Mouse (Mus musculus): ENCODE results near the gene Lamb3. TPM values are rescaled to one million over a fixed set of nuclear protein-coding genes. Genes with fewer than 3 reads are reported as not detected.

Gene Lamb3
- polyA plus RNA-seq, 1 experiment from 2014 or later = 0.97 TPM

- DNase-seq (ENCODE audit: low spot score) (no peak), ATAC-seq (replicated peaks; ENCODE audit: insufficient number of reproducible peaks, low FRiP score, low TSS enrichment, low read depth) (no peak)
- H3K27me3 ChIP-seq (ENCODE audit: control insufficient read depth, insufficient read depth, low read length) = no peaks in the 10 kb centered on the region
- no peaks in the 10 kb centered on the region for H3K36me3 ChIP-seq (replicated peaks; ENCODE audit: control insufficient read depth, insufficient read depth, low read depth, low read length)
- no peak overlapping the region for H3K4me3 ChIP-seq (ENCODE audit: low read depth, low read length)
- no peaks in the 10 kb centered on the region for H3K4me1 ChIP-seq (ENCODE audit: control insufficient read depth, insufficient read depth, low read length)
- no peak overlapping the region for H3K9ac ChIP-seq (replicated peaks; ENCODE audit: low read length)
- 64% methylated on average over 2 of the region's 2 CpGs for WGBS
- no peaks in the 10 kb centered on the region for H3K9me3 ChIP-seq (replicated peaks; ENCODE audit: control insufficient read depth, low read length)
- no peak overlapping the region for H3K4me2 ChIP-seq (ENCODE audit: low read depth, low read length)
- no peak overlapping the region for H3K27ac ChIP-seq (replicated peaks; ENCODE audit: low read depth, low read length)
Measured at GRCm38 (mm10) chr1:193293039-193293438, 85.5 kb downstream of the Lamb3 start.

DNA sequence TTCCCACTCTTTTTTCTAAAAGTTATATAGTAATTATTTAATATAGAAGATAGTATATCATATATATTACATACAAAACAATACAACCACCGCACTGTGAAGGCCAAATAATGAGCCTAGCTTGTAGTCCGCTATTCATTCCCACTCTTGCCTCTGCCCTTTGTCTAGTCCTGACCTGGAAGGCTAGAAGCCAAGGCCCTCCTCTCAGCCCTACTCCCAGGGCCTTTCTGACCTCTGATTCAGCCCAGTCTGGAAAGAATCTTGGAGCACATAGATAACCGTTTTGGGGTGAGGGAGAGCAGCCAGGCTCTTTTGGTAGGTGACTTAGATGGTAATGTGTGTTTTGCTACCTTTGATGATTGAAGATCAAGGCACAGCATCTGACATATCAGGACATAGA lies 86.4 kb downstream of the Lamb3 start:
- H3K4me3 ChIP-seq (ENCODE audit: low read depth, low read length) = no peak overlapping the region
- H3K4me2 ChIP-seq (ENCODE audit: low read depth, low read length) = no peak overlapping the region
- H3K27ac ChIP-seq (replicated peaks; ENCODE audit: low read depth, low read length) = no peak overlapping the region
- H3K36me3 ChIP-seq (replicated peaks; ENCODE audit: control insufficient read depth, insufficient read depth, low read depth, low read length) = no peaks in the 10 kb centered on the region
- H3K4me1 ChIP-seq (ENCODE audit: control insufficient read depth, insufficient read depth, low read length) = no peaks in the 10 kb centered on the region
- H3K9ac ChIP-seq (replicated peaks; ENCODE audit: low read length) = no peak overlapping the region
- H3K27me3 ChIP-seq (ENCODE audit: control insufficient read depth, insufficient read depth, low read length) = no peaks in the 10 kb centered on the region
- ATAC-seq (replicated peaks; ENCODE audit: insufficient number of reproducible peaks, low FRiP score, low TSS enrichment, low read depth) = no peak
- WGBS = 77% methylated on average over 3 of the region's 3 CpGs
- H3K9me3 ChIP-seq (replicated peaks; ENCODE audit: control insufficient read depth, low read length) = no peaks in the 10 kb centered on the region
- DNase-seq (ENCODE audit: low spot score) = no peak

DNA sequence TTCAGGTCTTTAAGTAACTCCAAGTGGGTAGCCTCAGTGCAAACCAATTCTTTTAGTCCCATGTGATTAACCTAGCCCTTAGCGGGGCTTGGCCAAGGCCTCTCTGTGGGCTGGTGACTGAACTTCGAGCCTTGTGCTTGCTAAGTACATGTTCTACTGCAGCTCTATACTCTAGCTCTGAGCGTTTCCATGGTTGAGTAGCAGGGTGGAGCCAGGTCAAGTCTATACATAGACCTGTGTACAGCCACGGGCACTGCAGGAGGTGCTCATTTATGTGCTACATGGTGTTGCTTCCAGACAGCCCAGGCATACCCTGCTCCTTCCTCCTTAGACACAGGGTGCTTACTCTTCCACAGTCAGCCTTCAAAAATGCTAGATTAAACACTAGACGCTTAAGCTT lies 88.4 kb downstream of the Lamb3 start:
- H3K27ac ChIP-seq (replicated peaks; ENCODE audit: low read depth, low read length) = no peak overlapping the region
- H3K4me2 ChIP-seq (ENCODE audit: low read depth, low read length) = no peak overlapping the region
- no peaks in the 10 kb centered on the region for H3K4me1 ChIP-seq (ENCODE audit: control insufficient read depth, insufficient read depth, low read length)
- no peak overlapping the region for H3K4me3 ChIP-seq (ENCODE audit: low read depth, low read length)
- DNase-seq (ENCODE audit: low spot score) = no peak
- no peaks in the 10 kb centered on the region for H3K9me3 ChIP-seq (replicated peaks; ENCODE audit: control insufficient read depth, low read length)
- H3K9ac ChIP-seq (replicated peaks; ENCODE audit: low read length) = no peak overlapping the region
- 89% methylated on average over 5 of the region's 5 CpGs for WGBS
- no peak for ATAC-seq (replicated peaks; ENCODE audit: insufficient number of reproducible peaks, low FRiP score, low TSS enrichment, low read depth)
- no peaks in the 10 kb centered on the region for H3K36me3 ChIP-seq (replicated peaks; ENCODE audit: control insufficient read depth, insufficient read depth, low read depth, low read length)
- no peaks in the 10 kb centered on the region for H3K27me3 ChIP-seq (ENCODE audit: control insufficient read depth, insufficient read depth, low read length)

DNA sequence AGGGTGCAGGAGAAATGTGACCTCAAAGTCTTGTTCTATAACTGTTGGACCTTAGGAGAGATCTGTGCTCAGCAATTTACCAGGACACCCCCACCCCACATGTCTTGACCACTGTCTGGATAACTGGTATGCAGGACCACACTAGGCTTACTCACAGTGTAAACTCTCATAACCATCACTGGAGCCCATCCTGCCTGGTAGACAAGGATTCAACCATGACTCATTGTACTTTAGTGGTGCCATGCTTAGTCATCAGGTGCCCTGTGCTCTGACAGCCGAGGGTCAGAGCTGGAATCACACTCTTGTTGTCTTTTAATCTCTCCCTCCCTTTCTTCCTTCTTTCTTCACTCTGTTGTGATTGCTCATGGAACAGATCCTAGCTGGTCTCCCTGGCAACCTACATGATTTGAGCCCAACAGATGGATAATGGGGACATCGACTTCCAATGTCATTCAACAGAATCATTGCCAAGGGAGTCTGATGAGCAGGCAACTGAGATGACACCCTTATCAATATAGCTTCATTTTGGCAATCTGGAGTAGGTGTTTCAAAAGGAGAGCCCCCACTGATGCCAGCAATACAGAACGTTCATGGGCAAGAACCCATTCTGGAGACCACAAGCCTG lies 90.8 kb downstream of the Lamb3 start:
- Histone ChIP-seq H3K4me2 (ENCODE audit: low read depth, low read length) (no peak overlapping the region), H3K4me1 (ENCODE audit: control insufficient read depth, insufficient read depth, low read length) (no peaks in the 10 kb centered on the region), H3K9ac (replicated peaks; ENCODE audit: low read length) (no peak overlapping the region), H3K27me3 (ENCODE audit: control insufficient read depth, insufficient read depth, low read length) (no peaks in the 10 kb centered on the region), H3K36me3 (replicated peaks; ENCODE audit: control insufficient read depth, insufficient read depth, low read depth, low read length) (no peaks in the 10 kb centered on the region), H3K4me3 (ENCODE audit: low read depth, low read length) (no peak overlapping the region), H3K9me3 (replicated peaks; ENCODE audit: control insufficient read depth, low read length) (no peaks in the 10 kb centered on the region), H3K27ac (replicated peaks; ENCODE audit: low read depth, low read length) (no peak overlapping the region)
- WGBS = 86% methylated on average over 3 of the region's 3 CpGs
- ATAC-seq (replicated peaks; ENCODE audit: insufficient number of reproducible peaks, low FRiP score, low TSS enrichment, low read depth) = no peak
- DNase-seq (ENCODE audit: low spot score) = no peak

GRCm38 (mm10) chr1:193299995-193300394 lies 92.5 kb downstream of the Lamb3 start:
- Histone ChIP-seq H3K9me3 (replicated peaks; ENCODE audit: control insufficient read depth, low read length) (no peaks in the 10 kb centered on the region), H3K4me3 (ENCODE audit: low read depth, low read length) (no peak overlapping the region), H3K27me3 (ENCODE audit: control insufficient read depth, insufficient read depth, low read length) (no peaks in the 10 kb centered on the region), H3K27ac (replicated peaks; ENCODE audit: low read depth, low read length) (no peak overlapping the region), H3K36me3 (replicated peaks; ENCODE audit: control insufficient read depth, insufficient read depth, low read depth, low read length) (no peaks in the 10 kb centered on the region), H3K4me2 (ENCODE audit: low read depth, low read length) (no peak overlapping the region), H3K9ac (replicated peaks; ENCODE audit: low read length) (no peak overlapping the region), H3K4me1 (ENCODE audit: control insufficient read depth, insufficient read depth, low read length) (no peaks in the 10 kb centered on the region)
- DNase-seq (ENCODE audit: low spot score) = no peak
- 48% methylated on average over 1 of the region's 1 CpGs for WGBS
- ATAC-seq (replicated peaks; ENCODE audit: insufficient number of reproducible peaks, low FRiP score, low TSS enrichment, low read depth) = no peak

DNA sequence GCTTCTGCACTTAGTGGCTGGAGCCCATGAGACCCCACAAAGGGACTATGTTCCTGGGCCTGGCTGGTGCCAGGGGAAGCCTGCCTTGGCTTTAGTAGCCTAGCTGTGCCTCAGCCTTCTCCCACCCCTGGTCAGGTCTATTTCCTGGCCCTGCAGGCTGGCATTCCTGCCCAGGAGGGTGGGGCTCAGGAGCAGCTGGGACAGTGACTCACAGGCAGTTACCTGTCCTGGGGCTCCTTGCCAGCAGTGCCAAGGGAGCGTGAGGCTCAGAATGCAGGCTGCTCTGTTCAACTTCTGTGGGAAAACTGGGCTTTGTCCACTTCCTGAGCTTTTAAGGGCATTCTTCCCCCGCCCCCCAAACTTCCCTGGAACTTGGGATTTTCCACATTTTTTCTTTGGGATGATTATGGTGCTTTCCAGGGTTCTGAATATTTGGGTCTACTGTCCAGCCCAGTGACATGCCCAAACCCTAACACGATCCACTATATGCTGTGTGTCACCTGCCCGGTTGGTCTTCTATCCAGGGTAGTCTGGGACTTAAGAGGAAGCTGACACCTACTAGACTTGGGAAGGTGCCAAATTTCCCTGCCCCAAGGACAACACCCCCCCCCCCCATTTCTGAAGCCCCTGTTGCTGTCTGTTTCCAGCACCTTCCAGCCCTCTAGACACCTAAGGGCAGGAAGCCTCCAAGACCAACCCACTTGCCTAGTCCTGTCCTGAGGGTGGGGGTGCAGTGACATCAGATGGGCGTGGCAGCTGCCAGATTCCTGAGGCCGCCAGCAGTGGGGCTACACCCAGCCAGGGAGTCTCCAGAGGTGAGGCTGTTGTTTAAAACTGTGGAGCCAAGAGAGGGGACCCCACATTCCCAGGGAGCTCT lies 94.0 kb downstream of the Lamb3 start:
- WGBS = 64% methylated on average over 6 of the region's 6 CpGs
- ATAC-seq (replicated peaks; ENCODE audit: insufficient number of reproducible peaks, low FRiP score, low TSS enrichment, low read depth) = no peak
- H3K9me3 ChIP-seq (replicated peaks; ENCODE audit: control insufficient read depth, low read length) = no peaks in the 10 kb centered on the region
- H3K9ac ChIP-seq (replicated peaks; ENCODE audit: low read length) = no peak overlapping the region
- no peaks in the 10 kb centered on the region for H3K36me3 ChIP-seq (replicated peaks; ENCODE audit: control insufficient read depth, insufficient read depth, low read depth, low read length)
- no peaks in the 10 kb centered on the region for H3K4me1 ChIP-seq (ENCODE audit: control insufficient read depth, insufficient read depth, low read length)
- H3K27me3 ChIP-seq (ENCODE audit: control insufficient read depth, insufficient read depth, low read length) = no peaks in the 10 kb centered on the region
- no peak for DNase-seq (ENCODE audit: low spot score)
- no peak overlapping the region for H3K27ac ChIP-seq (replicated peaks; ENCODE audit: low read depth, low read length)
- no peak overlapping the region for H3K4me3 ChIP-seq (ENCODE audit: low read depth, low read length)
- no peak overlapping the region for H3K4me2 ChIP-seq (ENCODE audit: low read depth, low read length)

DNA sequence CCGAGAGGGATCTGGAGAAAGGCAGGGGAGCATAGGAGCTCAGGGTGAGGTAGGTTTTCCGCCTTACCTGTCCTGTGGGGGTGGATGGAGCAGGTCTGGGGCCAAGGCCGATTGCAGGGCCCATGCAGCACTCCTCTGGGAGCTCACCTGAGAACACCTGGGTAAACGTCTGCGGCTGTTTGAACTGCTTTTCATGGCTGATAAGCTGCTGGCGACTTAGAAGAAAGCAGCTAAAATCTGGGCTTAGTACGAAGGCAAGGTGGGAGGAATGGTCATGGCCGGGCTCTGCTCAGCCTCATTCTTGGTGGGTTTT lies 94.5 kb downstream of the Lamb3 start:
- Histone ChIP-seq H3K27me3 (ENCODE audit: control insufficient read depth, insufficient read depth, low read length) (no peaks in the 10 kb centered on the region), H3K9me3 (replicated peaks; ENCODE audit: control insufficient read depth, low read length) (no peaks in the 10 kb centered on the region), H3K36me3 (replicated peaks; ENCODE audit: control insufficient read depth, insufficient read depth, low read depth, low read length) (no peaks in the 10 kb centered on the region), H3K9ac (replicated peaks; ENCODE audit: low read length) (no peak overlapping the region), H3K27ac (replicated peaks; ENCODE audit: low read depth, low read length) (no peak overlapping the region), H3K4me2 (ENCODE audit: low read depth, low read length) (no peak overlapping the region), H3K4me1 (ENCODE audit: control insufficient read depth, insufficient read depth, low read length) (no peaks in the 10 kb centered on the region), H3K4me3 (ENCODE audit: low read depth, low read length) (no peak overlapping the region)
- ATAC-seq (replicated peaks; ENCODE audit: insufficient number of reproducible peaks, low FRiP score, low TSS enrichment, low read depth) = no peak
- no peak for DNase-seq (ENCODE audit: low spot score)
- WGBS = 55% methylated on average over 8 of the region's 8 CpGs

DNA sequence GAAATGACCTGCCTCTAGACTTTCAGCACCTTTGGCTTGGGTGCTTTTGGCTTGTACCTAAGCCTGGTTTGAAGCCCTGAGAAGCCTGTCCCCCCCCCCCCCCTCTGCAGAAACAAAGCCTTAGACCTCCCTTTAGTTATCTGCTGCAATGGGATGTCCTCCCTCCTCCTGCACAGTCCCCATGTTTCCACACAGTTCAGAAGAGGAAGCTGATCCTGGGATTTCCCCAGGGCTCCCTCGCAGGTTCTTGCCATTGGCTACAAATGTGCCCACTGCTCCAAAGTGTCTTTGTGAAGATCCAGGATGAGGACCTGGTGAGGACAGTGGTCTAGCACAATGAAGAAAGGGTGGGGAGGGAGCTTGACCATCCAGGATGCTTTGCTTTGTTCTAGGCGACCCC lies 95.6 kb downstream of the Lamb3 start:
- no peak overlapping the region for H3K9ac ChIP-seq (replicated peaks; ENCODE audit: low read length)
- H3K4me2 ChIP-seq (ENCODE audit: low read depth, low read length) = no peak overlapping the region
- ATAC-seq (replicated peaks; ENCODE audit: insufficient number of reproducible peaks, low FRiP score, low TSS enrichment, low read depth) (no peak), DNase-seq (ENCODE audit: low spot score) (no peak)
- no peaks in the 10 kb centered on the region for H3K36me3 ChIP-seq (replicated peaks; ENCODE audit: control insufficient read depth, insufficient read depth, low read depth, low read length)
- H3K27me3 ChIP-seq (ENCODE audit: control insufficient read depth, insufficient read depth, low read length) = no peaks in the 10 kb centered on the region
- no peak overlapping the region for H3K27ac ChIP-seq (replicated peaks; ENCODE audit: low read depth, low read length)
- WGBS = 71% methylated on average over 2 of the region's 2 CpGs
- no peaks in the 10 kb centered on the region for H3K9me3 ChIP-seq (replicated peaks; ENCODE audit: control insufficient read depth, low read length)
- H3K4me1 ChIP-seq (ENCODE audit: control insufficient read depth, insufficient read depth, low read length) = no peaks in the 10 kb centered on the region
- no peak overlapping the region for H3K4me3 ChIP-seq (ENCODE audit: low read depth, low read length)

Measured in embryonic facial prominence, embryonic 11.5 days (tissue).